Mouse (Mus musculus) erythroblast, embryonic 14.5 days (primary cell): ENCODE data around the gene Zfhx2.

ENCODE experiments used
- GATA1 ChIP-seq: IDR thresholded peaks from 2 replicates; pipeline ENCODE4 v1.6.1; 2012; ENCODE audit warnings: low read length, inconsistent platforms, mixed read lengths
- TAL1 ChIP-seq: IDR thresholded peaks from 3 replicates; pipeline ENCODE4 v1.6.1; 2012; ENCODE audit warnings: low read length, inconsistent platforms, mixed read lengths

GRCm38 (mm10) chr14:55055167-55055834 lies 36.8 kb downstream of the Zfhx2 start:
- TF ChIP-seq GATA1: no peak
- TF ChIP-seq TAL1: no peak
